Mouse (Mus musculus) CH12.LX (cell line): ENCODE results near the gene Mapk8.

Source experiments
- CTCF ChIP-seq, 2 experiments: IDR thresholded peaks in 1 of 2; conservative IDR thresholded peaks in 1 of 2; 2 replicates each; pipeline ENCODE4 v1.5.1; 2011 to 2012; ENCODE audit warnings: low read depth in 2 of 2, low read length in 2 of 2, improper control_type of control experiment in 1 of 2, inconsistent platforms in 1 of 2, mild to moderate bottlenecking in 1 of 2, moderate library complexity in 1 of 2
- EP300 ChIP-seq: IDR thresholded peaks from 2 replicates; pipeline ENCODE4 v1.6.1; 2011; ENCODE audit warnings: low read length, improper control_type of control experiment
- KAT2A ChIP-seq: IDR thresholded peaks from 2 replicates; pipeline ENCODE4 v1.6.1; 2012; ENCODE audit warnings: low read length, improper control_type of control experiment, inconsistent platforms; ENCODE audit not compliant: insufficient replicate concordance
- USF2 ChIP-seq: conservative IDR thresholded peaks from 2 replicates; pipeline ENCODE4 v1.6.1; 2011; ENCODE audit warnings: low read depth, low read length, improper control_type of control experiment

DNA sequence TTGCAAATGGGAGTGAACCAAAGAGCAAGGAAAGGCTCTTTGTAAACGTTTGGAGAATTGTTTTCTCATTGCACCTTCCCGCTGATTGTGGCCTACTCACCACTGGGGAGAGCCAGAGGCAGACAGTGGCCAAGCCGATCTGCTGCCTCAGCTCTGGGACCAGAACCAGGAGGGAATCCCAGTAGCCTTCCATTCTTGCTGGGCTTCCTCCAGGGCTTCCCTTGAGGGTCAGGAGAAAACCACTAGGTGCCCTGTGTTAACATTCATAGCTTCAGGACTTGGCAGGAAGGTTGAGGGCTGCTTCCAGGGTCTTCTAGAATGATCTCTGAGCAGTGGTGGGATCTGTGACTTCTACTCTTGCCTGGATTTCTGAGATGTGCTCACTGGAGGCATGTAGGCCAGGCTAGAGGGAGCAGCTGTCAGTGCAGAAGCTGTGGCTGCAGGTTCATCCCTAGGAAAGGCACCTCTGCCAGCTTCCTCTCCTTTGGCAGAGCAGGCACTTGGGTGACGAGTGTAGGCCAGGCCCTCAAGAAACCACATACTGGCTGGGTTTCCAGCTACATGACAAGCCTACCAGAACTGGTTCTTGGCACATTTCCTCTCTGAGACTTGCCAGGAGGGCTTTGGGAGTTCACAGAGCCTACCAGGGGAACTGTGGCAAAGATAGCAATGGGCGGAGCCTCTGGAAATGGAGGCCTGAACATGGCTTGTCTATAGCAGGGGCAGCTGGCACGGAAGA, 94.8 kb downstream of the Mapk8 start:
- TF ChIP-seq KAT2A (no peak), USF2 (no peak), EP300 (no peak), CTCF (conservative IDR thresholded peaks at IDR 0.05 in 1 of 2, IDR thresholded peaks at IDR 0.05 in 1 of 2; ENCODE audit: low read depth in 2 of 2, low read length in 2 of 2) (no peak)
